Mouse (Mus musculus) lung, adult 2 months (tissue): ENCODE results near the gene Aunip.

Experiments used
- CTCF ChIP-seq: fragments of 200-500 bp; IDR thresholded peaks from 2 replicates; pipeline ENCODE4 v1.5.1; 2011; ENCODE audit warnings: mild to moderate bottlenecking, low read length, control low read depth; ENCODE audit not compliant: insufficient read depth
- POLR2A ChIP-seq: fragments of 200-500 bp; IDR thresholded peaks from 2 replicates; pipeline ENCODE4 v1.6.1; 2011; ENCODE audit warnings: low read depth, mild to moderate bottlenecking, control low read depth, low read length, borderline replicate concordance; ENCODE audit errors: extremely low read depth

- TF ChIP-seq CTCF (no peak), POLR2A (no peak)
Observed at GRCm38 (mm10) chr4:134476899-134477298, 33.9 kb upstream of the Aunip start.
